Mouse (Mus musculus) cerebellum, adult (tissue): ENCODE measurements around the gene Slc30a6.
"Not testable (repeated sequence)": the region's sequence is repeated elsewhere in the genome, so short reads cannot be mapped to it uniquely, and the experiment has no call there.

Experiments
- ATAC-seq: cut with Nextera tagmentation; 2 replicates; pipeline ENCODE4 v1.9.2; 2017; ENCODE audit warnings: mild to moderate bottlenecking, moderate library complexity, mixed read lengths; ENCODE audit not compliant: insufficient number of reproducible peaks, low FRiP score, low TSS enrichment

Gene Slc30a6

DNA sequence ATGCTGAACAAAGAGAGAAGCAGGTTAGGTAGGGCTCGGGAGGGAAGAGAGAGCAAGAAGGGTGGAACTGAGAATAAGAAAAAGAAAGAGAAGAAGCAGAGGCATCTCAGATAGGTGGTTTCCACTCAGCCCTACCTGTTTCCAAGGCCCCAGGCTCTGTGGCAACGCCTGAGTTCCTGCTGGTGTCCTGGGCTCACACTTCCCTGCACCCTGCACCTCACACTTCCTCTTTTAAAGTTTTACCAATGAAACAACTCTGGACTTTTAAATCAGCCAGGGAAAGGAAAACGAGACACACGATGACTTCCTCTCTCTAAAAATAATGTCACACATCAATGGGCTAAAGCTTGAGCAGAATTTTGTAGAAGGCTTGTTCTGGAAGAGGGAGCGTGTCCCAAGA is 45.1 kb downstream of the Slc30a6 start:
- no peak for ATAC-seq

DNA sequence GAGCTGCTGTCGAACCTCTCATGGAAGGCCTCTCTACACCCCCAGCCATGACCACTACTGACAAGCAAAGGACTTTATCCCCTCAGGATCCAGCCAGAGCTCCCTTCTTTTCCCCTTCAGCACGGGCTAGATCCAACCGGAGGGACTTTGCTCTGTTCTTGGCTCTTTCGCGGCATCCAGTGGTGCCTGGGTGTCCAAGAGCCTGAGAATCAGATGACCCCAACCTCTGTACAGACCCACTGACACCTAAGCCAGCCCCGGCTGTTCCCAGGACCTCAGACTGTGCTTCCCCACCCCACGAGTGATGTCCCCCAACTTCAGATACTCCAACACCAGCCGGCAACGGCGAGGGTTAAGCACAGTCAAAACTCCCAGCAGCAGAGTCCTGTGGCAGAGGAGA is 54.4 kb downstream of the Slc30a6 start:
- no peak for ATAC-seq

GRCm38 (mm10) chr17:74453928-74454327 is 58.5 kb downstream of the Slc30a6 start:
- ATAC-seq, result no peak

GRCm38 (mm10) chr17:74454660-74455059 is 59.3 kb downstream of the Slc30a6 start:
- no peak for ATAC-seq

- ATAC-seq, result no peak
Measured at GRCm38 (mm10) chr17:74455426-74455825, 60.0 kb downstream of the Slc30a6 start.

DNA sequence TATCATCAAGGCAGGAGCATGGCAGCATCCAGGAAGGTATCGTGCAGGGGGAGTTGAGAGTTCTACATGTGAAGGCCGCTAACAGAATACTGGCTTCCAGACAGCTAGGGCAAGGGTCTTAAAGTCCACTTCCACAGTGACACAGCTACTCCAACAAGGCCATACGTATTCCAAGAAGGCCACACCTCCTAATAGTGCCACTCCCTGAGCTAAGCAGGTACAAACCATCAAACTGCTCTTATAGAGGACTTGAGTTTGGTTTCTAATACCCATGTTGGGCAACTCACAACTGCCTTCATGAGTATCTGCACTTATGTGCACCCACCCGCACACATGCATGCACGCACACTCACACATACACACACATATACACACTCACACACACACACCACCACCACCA is 61.4 kb downstream of the Slc30a6 start:
- no peak for ATAC-seq

DNA sequence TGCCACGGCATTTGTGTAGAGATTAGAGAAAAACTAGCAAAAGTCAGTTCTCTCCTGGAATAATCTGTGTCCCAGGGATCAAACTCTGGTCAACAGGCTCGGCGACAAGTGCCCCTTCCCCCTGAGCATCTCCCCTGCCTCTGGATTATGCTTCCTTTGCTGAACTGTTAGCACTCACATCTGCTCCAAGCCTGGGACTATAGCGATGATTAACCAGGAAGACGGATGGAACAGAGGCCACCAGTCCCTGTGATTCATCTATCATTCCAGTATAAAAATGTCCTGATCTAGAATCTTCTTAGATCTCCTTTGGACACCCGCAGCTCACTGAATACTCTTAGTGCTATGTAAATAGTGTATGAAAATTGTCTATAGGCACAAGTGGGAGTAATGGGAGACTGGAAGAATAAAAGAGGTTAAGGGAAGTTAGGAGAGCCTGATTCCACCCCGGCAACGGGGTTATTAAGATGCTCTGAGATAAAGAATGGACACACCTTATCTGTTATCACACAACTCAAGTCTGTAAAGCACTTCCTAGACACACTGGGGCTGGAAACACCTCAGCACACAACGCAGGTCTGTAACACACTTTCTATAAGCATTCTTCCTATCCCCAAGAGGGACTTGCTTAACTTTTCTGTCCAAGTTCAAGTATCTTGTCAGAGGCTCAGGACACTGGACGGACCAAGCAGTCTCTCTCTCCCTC is 62.7 kb downstream of the Slc30a6 start:
- ATAC-seq, result no peak

GRCm38 (mm10) chr17:74458711-74459408 is 63.5 kb downstream of the Slc30a6 start, which contains the start of gene Nlrc4:
Gene Nlrc4, minus strand, starts transcription at chr17:74459142.
- ATAC-seq, result no peak

- no peak for ATAC-seq
Measured at GRCm38 (mm10) chr17:74463510-74463909, 68.1 kb downstream of the Slc30a6 start.

GRCm38 (mm10) chr17:74467981-74468380 is 72.6 kb downstream of the Slc30a6 start:
- ATAC-seq, result not testable (repeated sequence)

DNA sequence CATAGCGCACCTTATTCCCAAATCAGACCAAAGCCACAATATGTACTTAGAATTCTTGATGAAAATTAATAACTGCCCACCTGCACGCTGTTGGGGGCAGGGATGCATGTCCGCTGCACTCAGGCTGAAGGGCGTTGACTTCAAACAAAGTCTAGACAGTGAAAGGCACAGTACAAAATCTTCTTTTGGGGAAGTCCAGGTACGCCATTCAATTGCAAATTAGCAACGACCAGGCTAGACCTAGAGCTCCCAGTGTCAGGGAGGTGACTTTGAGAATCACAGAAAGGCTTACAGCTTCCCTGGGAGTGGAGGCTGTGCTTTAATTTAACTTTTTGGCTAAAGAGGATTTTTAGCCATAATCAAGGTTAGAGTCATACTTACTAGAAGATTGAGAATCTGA is 74.7 kb downstream of the Slc30a6 start:
- ATAC-seq, result not testable (repeated sequence)
